Mouse (Mus musculus) stomach, embryonic 14.5 days (tissue): Measurements from ENCODE around the gene Apbb1ip. TPM values are rescaled to one million over a fixed set of nuclear protein-coding genes. Genes with fewer than 3 reads are reported as not detected.

Experiments used
- ATAC-seq: fragments of 200-750 bp; cut with Nextera tagmentation; 2 replicates; pipeline ENCODE4 v1.8.0; 2017; ENCODE audit warnings: low read depth, moderate TSS enrichment; ENCODE audit not compliant: insufficient number of reproducible peaks, insufficient read depth, low FRiP score
- H3K27ac ChIP-seq: fragments of 300-500 bp; sonication (generic); 2 replicates; pipeline ENCODE4 v1.5.1; 2014; ENCODE audit warnings: mild to moderate bottlenecking, low read length, moderate library complexity, mixed read lengths
- H3K27me3 ChIP-seq: fragments of 300-500 bp; sonication (generic); 2 replicates; pipeline ENCODE4 v1.6.1; 2014; ENCODE audit warnings: low read length, control low read depth, mixed read lengths; ENCODE audit not compliant: control insufficient read depth, insufficient read depth
- H3K36me3 ChIP-seq: fragments of 300-500 bp; sonication (generic); 2 replicates; pipeline ENCODE4 v1.6.1; 2014; ENCODE audit warnings: mild to moderate bottlenecking, control low read depth, low read length, moderate library complexity, mixed read lengths; ENCODE audit not compliant: control insufficient read depth, insufficient read depth
- H3K4me1 ChIP-seq: fragments of 300-500 bp; sonication (generic); 2 replicates; pipeline ENCODE4 v1.6.1; 2014; ENCODE audit warnings: low read length, control low read depth, mixed read lengths; ENCODE audit not compliant: control insufficient read depth, insufficient read depth
- H3K4me2 ChIP-seq: fragments of 300-500 bp; sonication (generic); replicated peaks from 2 replicates; pipeline ENCODE4 v1.6.1; 2014; ENCODE audit warnings: low read depth, low read length, control low read depth
- H3K4me3 ChIP-seq: fragments of 300-500 bp; sonication (generic); 2 replicates; pipeline ENCODE4 v1.5.1; 2014; ENCODE audit warnings: low read depth, low read length, control low read depth
- H3K9ac ChIP-seq: fragments of 300-500 bp; sonication (generic); replicated peaks from 2 replicates; pipeline ENCODE4 v1.6.1; 2014; ENCODE audit warnings: low read depth, mild to moderate bottlenecking, control low read depth, low read length, moderate library complexity, mixed read lengths
- H3K9me3 ChIP-seq: fragments of 300-500 bp; sonication (generic); 2 replicates; pipeline ENCODE4 v1.6.1; 2016; ENCODE audit warnings: low read depth, low read length, control low read depth; ENCODE audit not compliant: control insufficient read depth
- WGBS: fragments of 180-500 bp; shearing (Covaris S2); extraction: QIAGEN DNeasy Blood & Tissue Kit; methylation state at CpG from one replicate; pipeline ENCODE4 v1.1.7; 2014; 5-methylcytosine and 5-hydroxymethylcytosine counted together
- polyA plus RNA-seq: library from polyadenylated mRNA; unstranded; fragments of >200 nt; fragmentation: Nextera tagmentation; extraction: Ambion mirVana; gene quantifications from 2 replicates; pipeline ENCODE4 v1.2.1, GENCODE M21; 2014

Gene Apbb1ip
- polyA plus RNA-seq, 1 experiment from 2014 or later = 2.3 TPM

- Histone ChIP-seq H3K4me2 (no peak overlapping the region), H3K9ac (no peak overlapping the region), H3K27me3 (no peaks in the 10 kb centered on the region), H3K4me3 (no peak overlapping the region), H3K36me3 (no peaks in the 10 kb centered on the region), H3K4me1 (no peaks in the 10 kb centered on the region), H3K27ac (no peak overlapping the region), H3K9me3 (no peaks in the 10 kb centered on the region)
- no peak for ATAC-seq
- 41% methylated on average over 2 of the region's 2 CpGs for WGBS
Measured at GRCm38 (mm10) chr2:22760452-22760851, 13.4 kb upstream of the Apbb1ip start.

- Histone ChIP-seq H3K27ac (no peak overlapping the region), H3K4me1 (no peaks in the 10 kb centered on the region), H3K4me3 (no peak overlapping the region), H3K9ac (no peak overlapping the region), H3K27me3 (no peaks in the 10 kb centered on the region), H3K36me3 (no peaks in the 10 kb centered on the region), H3K4me2 (no peak overlapping the region), H3K9me3 (no peaks in the 10 kb centered on the region)
- ATAC-seq = no peak
- 76% methylated on average over 7 of the region's 7 CpGs for WGBS
Measured at GRCm38 (mm10) chr2:22761103-22761521, 12.8 kb upstream of the Apbb1ip start.

- 68% methylated on average over 5 of the region's 5 CpGs for WGBS
- no peak for ATAC-seq
- Histone ChIP-seq H3K4me3 (no peak overlapping the region), H3K9ac (no peak overlapping the region), H3K27me3 (no peaks in the 10 kb centered on the region), H3K9me3 (no peaks in the 10 kb centered on the region), H3K36me3 (no peaks in the 10 kb centered on the region), H3K4me2 (no peak overlapping the region), H3K4me1 (no peaks in the 10 kb centered on the region), H3K27ac (no peak overlapping the region)
Measured at GRCm38 (mm10) chr2:22764774-22765387, 9.0 kb upstream of the Apbb1ip start.

- Histone ChIP-seq H3K9me3 (no peaks in the 10 kb centered on the region), H3K27me3 (no peaks in the 10 kb centered on the region), H3K4me2 (no peak overlapping the region), H3K36me3 (no peaks in the 10 kb centered on the region), H3K4me1 (peaks cover 5% of the 10 kb centered on the region; the same call in 1 of the 2 replicates), H3K4me3 (no peak overlapping the region), H3K9ac (no peak overlapping the region), H3K27ac (no peak overlapping the region)
- no peak for ATAC-seq
Measured at GRCm38 (mm10) chr2:22771311-22771710, 2.6 kb upstream of the Apbb1ip start.

- peak; percentile 88 for ATAC-seq
- Histone ChIP-seq H3K4me1 (peaks cover 5% of the 10 kb centered on the region; the same call in 1 of the 2 replicates), H3K36me3 (no peaks in the 10 kb centered on the region), H3K27ac (no peak overlapping the region), H3K9ac (0 out of 2 replicates have a peak overlapping the region, but pooled peaks have one; percentile 18), H3K27me3 (no peaks in the 10 kb centered on the region), H3K4me2 (peak overlapping the region; percentile 71), H3K9me3 (no peaks in the 10 kb centered on the region), H3K4me3 (peak overlapping the region; percentile 34)
- WGBS = under 1% methylated on average over 28 of the region's 28 CpGs
Measured at GRCm38 (mm10) chr2:22774181-22774751, 372 bp downstream of the Apbb1ip start.

- Histone ChIP-seq H3K36me3 (no peaks in the 10 kb centered on the region), H3K9me3 (no peaks in the 10 kb centered on the region), H3K27ac (no peak overlapping the region), H3K9ac (no peak overlapping the region), H3K27me3 (no peaks in the 10 kb centered on the region), H3K4me2 (no peak overlapping the region), H3K4me1 (peaks cover 5% of the 10 kb centered on the region; the same call in 1 of the 2 replicates), H3K4me3 (no peak overlapping the region; the same call in 1 of the 2 replicates)
- 50% methylated on average over 8 of the region's 8 CpGs for WGBS
- no peak for ATAC-seq
Measured at GRCm38 (mm10) chr2:22775213-22775612, 1.3 kb downstream of the Apbb1ip start.

GRCm38 (mm10) chr2:22775681-22776080 lies 1.8 kb downstream of the Apbb1ip start:
- no peaks in the 10 kb centered on the region for H3K27me3 ChIP-seq
- H3K4me3 ChIP-seq = no peak overlapping the region; the same call in 1 of the 2 replicates
- H3K36me3 ChIP-seq = no peaks in the 10 kb centered on the region
- H3K4me1 ChIP-seq = peaks cover 5% of the 10 kb centered on the region; the same call in 1 of the 2 replicates
- WGBS = 41% methylated on average over 3 of the region's 3 CpGs
- H3K9me3 ChIP-seq = no peaks in the 10 kb centered on the region
- H3K27ac ChIP-seq = no peak overlapping the region
- no peak for ATAC-seq
- no peak overlapping the region for H3K9ac ChIP-seq
- H3K4me2 ChIP-seq = no peak overlapping the region

GRCm38 (mm10) chr2:22776568-22777230 lies 2.8 kb downstream of the Apbb1ip start:
- Histone ChIP-seq H3K36me3 (no peaks in the 10 kb centered on the region), H3K4me3 (no peak overlapping the region), H3K4me2 (no peak overlapping the region), H3K27ac (no peak overlapping the region), H3K9ac (no peak overlapping the region), H3K4me1 (peaks cover 5% of the 10 kb centered on the region; the same call in 1 of the 2 replicates), H3K9me3 (no peaks in the 10 kb centered on the region), H3K27me3 (no peaks in the 10 kb centered on the region)
- ATAC-seq = no peak
- WGBS = 69% methylated on average over 2 of the region's 2 CpGs
